In genomic region chr19:60136491-60136890, GRCm38 (mm10) we compare ENCODE assay signal across 21 mouse cellular contexts.
"Had no signal": no experiment of that assay in that cellular context is flagged by ENCODE, and none has a peak within 500 bp of the region (broad histone marks: within the 10 kb centered on the region; RNA-seq: fewer than 3 reads in every experiment).

No protein-coding gene starts in this region.

- H3K4me3 ChIP-seq: layer of hippocampus, adult 2 months; limb, embryonic 10.5 days; limb, embryonic 13.5 days; liver, embryonic 12.5 days; liver, embryonic 15.5 days; lung, embryonic 15.5 days; midbrain, embryonic 12.5 days; myocyte; neural tube, embryonic 13.5 days; stomach, embryonic 15.5 days had no signal

- H3K36me3 ChIP-seq: limb, embryonic 10.5 days; limb, embryonic 13.5 days; liver, embryonic 12.5 days; liver, embryonic 15.5 days; lung, embryonic 15.5 days; midbrain, embryonic 12.5 days; neural tube, embryonic 13.5 days; stomach, embryonic 15.5 days had no signal

- H3K9ac ChIP-seq: limb, embryonic 13.5 days; liver, embryonic 12.5 days; liver, embryonic 15.5 days; lung, embryonic 15.5 days; midbrain, embryonic 12.5 days; neural tube, embryonic 13.5 days; stomach, embryonic 15.5 days had no signal

- H3K4me1 ChIP-seq: limb, embryonic 10.5 days; limb, embryonic 13.5 days; lung, embryonic 15.5 days; midbrain, embryonic 12.5 days; neural tube, embryonic 13.5 days; stomach, embryonic 15.5 days had no signal

- H3K9me3 ChIP-seq: limb, embryonic 10.5 days; limb, embryonic 13.5 days; liver, embryonic 12.5 days; liver, embryonic 15.5 days; lung, embryonic 15.5 days; midbrain, embryonic 12.5 days; neural tube, embryonic 13.5 days; stomach, embryonic 15.5 days had no signal

- H3K4me2 ChIP-seq: limb, embryonic 13.5 days; liver, embryonic 12.5 days; liver, embryonic 15.5 days; lung, embryonic 15.5 days; midbrain, embryonic 12.5 days; neural tube, embryonic 13.5 days; stomach, embryonic 15.5 days had no signal

- H3K27ac ChIP-seq: layer of hippocampus, adult 2 months; limb, embryonic 10.5 days; limb, embryonic 13.5 days; liver, embryonic 12.5 days; liver, embryonic 15.5 days; lung, embryonic 15.5 days; midbrain, embryonic 12.5 days; neural tube, embryonic 13.5 days; stomach, embryonic 15.5 days had no signal

- H3K27me3 ChIP-seq: liver, embryonic 15.5 days; lung, embryonic 15.5 days; stomach, embryonic 15.5 days had no signal

- ATAC-seq: intestine, postnatal 0 days; liver, embryonic 12.5 days; midbrain, embryonic 16.5 days had no signal

- DNase-seq: layer of hippocampus, adult 9-11 months; liver; lung, adult 18-20 months; lung, postnatal 10 days; lung, postnatal 36 days; retina, postnatal 1 day; right cerebral cortex, postnatal 25 days; spleen, adult 18-20 months; thymus, postnatal 25 days had no signal
